ENCODE assay signal across 18 mouse cellular contexts in genomic region chr12:15981741-15982140, GRCm38 (mm10).
A peak's percentile ranks its signal among the peaks of the same experiment; 100 is the strongest.
DNase-seq lines count a peak whose midpoint lies in the region; ATAC-seq and TF ChIP-seq lines count a peak whose summit lies in the region.
"Had no signal": no experiment of that assay in that cellular context is flagged by ENCODE, and none has a peak within 500 bp of the region (broad histone marks: within the 10 kb centered on the region; RNA-seq: fewer than 3 reads in every experiment).

No protein-coding gene starts in this region.

- H3K36me3 ChIP-seq in heart, embryonic 11.5 days (ENCODE audit: control insufficient read depth, insufficient read depth, low read length) = no peaks in the 10 kb centered on the region
- H3K36me3 ChIP-seq: liver, embryonic 13.5 days; neural tube, embryonic 13.5 days had no signal

- no peak overlapping the region for H3K27ac ChIP-seq in heart, embryonic 11.5 days (ENCODE audit: low read depth, low read length)
- no peak overlapping the region for H3K27ac ChIP-seq in left cerebral cortex, adult 2 months
- H3K27ac ChIP-seq: hindbrain, embryonic 14.5 days; kidney, postnatal 0 days; liver, embryonic 13.5 days; neural tube, embryonic 13.5 days had no signal

- H3K27me3 ChIP-seq in heart, embryonic 11.5 days (ENCODE audit: control insufficient read depth, insufficient read depth, low read length) = no peaks in the 10 kb centered on the region
- H3K27me3 ChIP-seq: liver, embryonic 13.5 days; neural tube, embryonic 13.5 days had no signal

- DNase-seq in heart, adult 11 months = peak; percentile 44
- DNase-seq in naive thymus-derived CD4-positive, alpha-beta T cell, adult 2 months (ENCODE audit: low read depth) = peak; percentile 78
- peak; percentile 50 for DNase-seq in thymus, postnatal 25 days
- DNase-seq in left cerebral cortex, adult 2 months (ENCODE audit: extremely low spot score in 1 of 2, low spot score in 2 of 2) = no peak
- DNase-seq in right cerebral cortex, adult 18-20 months = no peak
- DNase-seq: adrenal gland, adult 8-10 months; cerebellum, adult 11 months; cerebellum, postnatal 25 days; kidney, adult 11 months; liver, embryonic 13.5 days; lung, postnatal 10 days; right cerebral cortex, postnatal 4 days had no signal

- ATAC-seq in heart, embryonic 11.5 days (replicated peaks; ENCODE audit: insufficient number of reproducible peaks, low FRiP score, low TSS enrichment) = no peak
- peak; percentile 92 for ATAC-seq in CD4-positive, CD25-positive, alpha-beta regulatory T cell, adult 4 months
- ATAC-seq: forebrain, embryonic 16.5 days had no signal

- H3K4me3 ChIP-seq in heart, embryonic 11.5 days (ENCODE audit: low read depth, low read length) = no peak overlapping the region
- H3K4me3 ChIP-seq in left cerebral cortex, adult 2 months = no peak overlapping the region
- H3K4me3 ChIP-seq: liver, embryonic 13.5 days; neural tube, embryonic 13.5 days had no signal

- H3K9ac ChIP-seq in heart, embryonic 11.5 days (ENCODE audit: low read depth, low read length) = no peak overlapping the region
- H3K9ac ChIP-seq: hindbrain, embryonic 14.5 days; liver, embryonic 13.5 days; neural tube, embryonic 13.5 days had no signal

- 48% methylated on average over 1 of the region's 1 CpGs for WGBS in heart, embryonic 11.5 days (ENCODE audit: insufficient replicate concordance)

- H3K4me1 ChIP-seq in heart, embryonic 11.5 days (ENCODE audit: control insufficient read depth, insufficient read depth, low read length) = peaks cover 19% of the 10 kb centered on the region
- H3K4me1 ChIP-seq: liver, embryonic 13.5 days; neural tube, embryonic 13.5 days had no signal

- intact Hi-C loops in left cerebral cortex, adult 2 months (cut with DNase I) = no loop called here

- H3K9me3 ChIP-seq in heart, embryonic 11.5 days (replicated peaks; ENCODE audit: control insufficient read depth, low read length) = no peaks in the 10 kb centered on the region
- H3K9me3 ChIP-seq: liver, embryonic 13.5 days; neural tube, embryonic 13.5 days had no signal

- no peak for TF ChIP-seq CTCF in left cerebral cortex, adult 2 months (IDR thresholded peaks at IDR 0.05)

- no peak overlapping the region for H3K4me2 ChIP-seq in heart, embryonic 11.5 days
- H3K4me2 ChIP-seq: hindbrain, embryonic 14.5 days; liver, embryonic 13.5 days; neural tube, embryonic 13.5 days had no signal

Comparison
In these comparisons a context has a peak if more than half of its experiments do, and no peak if none do; other contexts are left out.
1. DNase-seq: peak in heart, adult 11 months (single experiment), naive thymus-derived CD4-positive, alpha-beta T cell, adult 2 months (single experiment) and thymus, postnatal 25 days (single experiment); none in left cerebral cortex, adult 2 months (0 of 2) and right cerebral cortex, adult 18-20 months (single experiment).